Mouse (Mus musculus) lung, adult 18-20 months (tissue): ENCODE results near the gene Akp3.
A peak's percentile ranks its signal among the peaks of the same experiment; 100 is the strongest.

Source experiments
- DNase-seq, 2 experiments: peaks; one replicate each; pipeline ENCODE4 v3.0.0; 2022; ENCODE audit warnings: mixed read lengths in 2 of 2

Gene Akp3

GRCm38 (mm10) chr1:87124673-87125072, at the start of gene Akp3:
Gene Akp3, plus strand, starts transcription at chr1:87124973.
- DNase-seq: no peak

GRCm38 (mm10) chr1:87086196-87086595, 38.6 kb upstream of the Akp3 start:
- DNase-seq: peak; percentile 6 to 10

- DNase-seq: no peak
Measured at GRCm38 (mm10) chr1:87086964-87087363, 37.8 kb upstream of the Akp3 start.

GRCm38 (mm10) chr1:87089251-87089650, 35.5 kb upstream of the Akp3 start:
- DNase-seq: no peak

GRCm38 (mm10) chr1:87089828-87090227, 34.9 kb upstream of the Akp3 start, which contains the start of gene Alppl2:
Gene Alppl2, minus strand, starts transcription at chr1:87089928.
- no peak for DNase-seq

- DNase-seq: no peak
Measured at GRCm38 (mm10) chr1:87095642-87096041, 29.1 kb upstream of the Akp3 start.

GRCm38 (mm10) chr1:87098358-87098975, 26.3 kb upstream of the Akp3 start:
- DNase-seq: peak; percentile 28 to 36

GRCm38 (mm10) chr1:87101411-87101810, 23.4 kb upstream of the Akp3 start, which contains the start of gene Alpi:
Gene Alpi, minus strand, starts transcription at chr1:87101606.
- no peak for DNase-seq

GRCm38 (mm10) chr1:87102114-87102513, 22.7 kb upstream of the Akp3 start:
- no peak for DNase-seq

- no peak for DNase-seq
Measured at GRCm38 (mm10) chr1:87103936-87104335, 20.8 kb upstream of the Akp3 start.

- no peak for DNase-seq
Measured at GRCm38 (mm10) chr1:87106536-87106935, 18.2 kb upstream of the Akp3 start.

- no peak for DNase-seq
Measured at GRCm38 (mm10) chr1:87108564-87108963, 16.2 kb upstream of the Akp3 start.

GRCm38 (mm10) chr1:87111719-87112354, 12.9 kb upstream of the Akp3 start:
- DNase-seq: peak in 1 of 2 experiments; percentile 33

GRCm38 (mm10) chr1:87114784-87115183, 10.0 kb upstream of the Akp3 start:
- DNase-seq: no peak

- DNase-seq: no peak
Measured at GRCm38 (mm10) chr1:87127206-87128030, 2.6 kb downstream of the Akp3 start.

GRCm38 (mm10) chr1:87131803-87132202, 7.0 kb downstream of the Akp3 start:
- DNase-seq: no peak

- no peak for DNase-seq
Measured at GRCm38 (mm10) chr1:87141550-87141949, 16.8 kb downstream of the Akp3 start.

- DNase-seq: no peak
Measured at GRCm38 (mm10) chr1:87142456-87142855, 17.7 kb downstream of the Akp3 start.

GRCm38 (mm10) chr1:87143141-87143540, 18.4 kb downstream of the Akp3 start:
- no peak for DNase-seq

- DNase-seq: no peak
Measured at GRCm38 (mm10) chr1:87149422-87149821, 24.6 kb downstream of the Akp3 start.

GRCm38 (mm10) chr1:87151286-87151685, 26.5 kb downstream of the Akp3 start:
- no peak for DNase-seq

GRCm38 (mm10) chr1:87153776-87154500, 29.2 kb downstream of the Akp3 start:
- no peak for DNase-seq
